Mouse (Mus musculus): ENCODE measurements at regions not wholly inside any gene's neighbourhood (a gene's known extent, or its start where the extent isn't known, plus 50 kb on each side); places are given as distances from the start of the nearest gene placed in this dataset.

GRCm38 (mm10) chr6:39258656-39259055 lies 52.1 kb upstream of the Kdm7a start:
- ATAC-seq (ENCODE audit: low FRiP score) (no peak), DNase-seq (ENCODE audit: low spot score) (no peak)
- 86% methylated on average over 4 of the region's 4 CpGs for WGBS
- Histone ChIP-seq H3K9me3 (ENCODE audit: low read length) (no peaks in the 10 kb centered on the region), H3K9ac (replicated peaks; ENCODE audit: low read length, poor library complexity, severe bottlenecking) (no peak overlapping the region), H3K36me3 (ENCODE audit: insufficient read depth, low read length) (no peaks in the 10 kb centered on the region), H3K27me3 (ENCODE audit: insufficient read depth, low read length) (no peaks in the 10 kb centered on the region), H3K4me3 (ENCODE audit: low read depth, low read length) (no peak overlapping the region), H3K4me2 (ENCODE audit: low read depth, low read length, poor library complexity, severe bottlenecking) (no peak overlapping the region), H3K4me1 (ENCODE audit: insufficient read depth, low read length) (no peaks in the 10 kb centered on the region), H3K27ac (ENCODE audit: low read depth, low read length) (no peak overlapping the region)
- no peak for TF ChIP-seq CTCF (IDR thresholded peaks at IDR 0.05)

GRCm38 (mm10) chr6:39257667-39258395 lies 51.2 kb upstream of the Kdm7a start:
- no peak for ATAC-seq (ENCODE audit: low FRiP score)
- Histone ChIP-seq H3K4me2 (ENCODE audit: low read depth, low read length, poor library complexity, severe bottlenecking) (peak overlapping the region; percentile 88), H3K9ac (replicated peaks; ENCODE audit: low read length, poor library complexity, severe bottlenecking) (no peak overlapping the region), H3K27me3 (ENCODE audit: insufficient read depth, low read length) (no peaks in the 10 kb centered on the region), H3K9me3 (ENCODE audit: low read length) (no peaks in the 10 kb centered on the region), H3K4me3 (ENCODE audit: low read depth, low read length) (peak overlapping the region; percentile 54; the same call in 1 of the 2 replicates), H3K27ac (ENCODE audit: low read depth, low read length) (no peak overlapping the region), H3K36me3 (ENCODE audit: insufficient read depth, low read length) (no peaks in the 10 kb centered on the region), H3K4me1 (ENCODE audit: insufficient read depth, low read length) (no peaks in the 10 kb centered on the region)
- no peak for DNase-seq (ENCODE audit: low spot score)
- TF ChIP-seq CTCF (IDR thresholded peaks at IDR 0.05) = no peak
- 50% methylated on average over 7 of the region's 7 CpGs for whole genome bisulfite sequencing

- no peaks in the 10 kb centered on the region for H3K4me1 ChIP-seq (ENCODE audit: insufficient read depth, low read length)
- no peak for TF ChIP-seq CTCF (IDR thresholded peaks at IDR 0.05)
- no peaks in the 10 kb centered on the region for H3K36me3 ChIP-seq (ENCODE audit: insufficient read depth, low read length)
- peak; percentile 61 for ATAC-seq (ENCODE audit: low FRiP score)
- DNase-seq (ENCODE audit: low spot score) = peak; percentile 31
- H3K27me3 ChIP-seq (ENCODE audit: insufficient read depth, low read length) = no peaks in the 10 kb centered on the region
- no peaks in the 10 kb centered on the region for H3K9me3 ChIP-seq (ENCODE audit: low read length)
- H3K4me3 ChIP-seq (ENCODE audit: low read depth, low read length) = peak overlapping the region; percentile 54
- no peak overlapping the region for H3K27ac ChIP-seq (ENCODE audit: low read depth, low read length)
- H3K4me2 ChIP-seq (ENCODE audit: low read depth, low read length, poor library complexity, severe bottlenecking) = peak overlapping the region; percentile 88
- H3K9ac ChIP-seq (replicated peaks; ENCODE audit: low read length, poor library complexity, severe bottlenecking) = peak overlapping the region; percentile 61; the same call in 1 of the 2 replicates
- WGBS = under 1% methylated on average over 18 of the region's 18 CpGs
Observed at GRCm38 (mm10) chr6:39257111-39257571, 50.6 kb upstream of the Kdm7a start.

GRCm38 (mm10) chr6:39256304-39257103 lies 49.9 kb upstream of the Kdm7a start:
- Histone ChIP-seq H3K9me3 (ENCODE audit: low read length) (no peaks in the 10 kb centered on the region), H3K4me3 (ENCODE audit: low read depth, low read length) (peak overlapping the region; percentile 54), H3K4me1 (ENCODE audit: insufficient read depth, low read length) (no peaks in the 10 kb centered on the region), H3K36me3 (ENCODE audit: insufficient read depth, low read length) (no peaks in the 10 kb centered on the region), H3K27ac (ENCODE audit: low read depth, low read length) (peak overlapping the region; percentile 34; the same call in 1 of the 2 replicates), H3K9ac (replicated peaks; ENCODE audit: low read length, poor library complexity, severe bottlenecking) (peak overlapping the region; percentile 61), H3K4me2 (ENCODE audit: low read depth, low read length, poor library complexity, severe bottlenecking) (peak overlapping the region; percentile 88), H3K27me3 (ENCODE audit: insufficient read depth, low read length) (no peaks in the 10 kb centered on the region)
- DNase-seq (ENCODE audit: low spot score) (peak; percentile 73), ATAC-seq (ENCODE audit: low FRiP score) (peak; percentile 75)
- TF ChIP-seq CTCF (IDR thresholded peaks at IDR 0.05) = no peak
- 4% methylated on average over 45 of the region's 48 CpGs for WGBS
